Mouse (Mus musculus): ENCODE results near the gene Nudt16l1. TPM values are rescaled to one million over a fixed set of nuclear protein-coding genes. Genes with fewer than 3 reads are reported as not detected.

The Nudt16l1 gene
- polyA plus RNA-seq, 2 experiments: 28.8 to 51.8 TPM

- TF ChIP-seq CTCF (IDR thresholded peaks at IDR 0.05; ENCODE audit: low read depth): no peak
- TF ChIP-seq EP300 (IDR thresholded peaks at IDR 0.05; ENCODE audit: low read depth): no peak
- peaks cover 0 to 4% of the 10 kb centered on the region in 2 experiments; a peak in 2 of 4 replicates for H3K4me1 ChIP-seq (replicated peaks; ENCODE audit: control insufficient read depth in 2 of 2, insufficient read depth in 2 of 2, low read length in 1 of 2)
- no peak overlapping the region for H3K9ac ChIP-seq (replicated peaks)
- ATAC-seq (ENCODE audit: insufficient read depth) (no peak), DNase-seq (ENCODE audit: low read depth in 3 of 3, low spot score in 3 of 3) (no peak)
- no peaks in the 10 kb centered on the region for H3K9me3 ChIP-seq (ENCODE audit: control insufficient read depth, low read length)
- H3K4me3 ChIP-seq (ENCODE audit: insufficient read depth in 1 of 2, low read depth in 2 of 2, low read length in 2 of 2): no peak overlapping the region
- H3K36me3 ChIP-seq (replicated peaks; ENCODE audit: control insufficient read depth, insufficient read depth, low read depth): no peaks in the 10 kb centered on the region; the same call in 1 of the 2 replicates
- H3K4me2 ChIP-seq (ENCODE audit: low read depth): no peak overlapping the region
- 82% methylated on average over 3 of the region's 3 CpGs for WGBS (ENCODE audit: insufficient replicate concordance)
- H3K27me3 ChIP-seq (ENCODE audit: control insufficient read depth, insufficient read depth, low read length): no peaks in the 10 kb centered on the region
- no peak overlapping the region for H3K27ac ChIP-seq
Observed at GRCm38 (mm10) chr16:4957446-4957845, 18.9 kb downstream of the Nudt16l1 start.

- peaks cover 0 to 8% of the 10 kb centered on the region in 2 experiments for H3K4me1 ChIP-seq (replicated peaks; ENCODE audit: control insufficient read depth in 2 of 2, insufficient read depth in 2 of 2, low read length in 1 of 2)
- no peaks in the 10 kb centered on the region for H3K9me3 ChIP-seq (ENCODE audit: control insufficient read depth, low read length)
- no peak overlapping the region for H3K4me3 ChIP-seq (ENCODE audit: insufficient read depth in 1 of 2, low read depth in 2 of 2, low read length in 2 of 2)
- no peak overlapping the region for H3K27ac ChIP-seq
- ATAC-seq (ENCODE audit: insufficient read depth) (no peak), DNase-seq (ENCODE audit: low read depth in 3 of 3, low spot score in 3 of 3) (no peak)
- H3K9ac ChIP-seq (replicated peaks): no peak overlapping the region
- TF ChIP-seq EP300 (IDR thresholded peaks at IDR 0.05; ENCODE audit: low read depth): no peak
- no peak for TF ChIP-seq CTCF (IDR thresholded peaks at IDR 0.05; ENCODE audit: low read depth)
- no peaks in the 10 kb centered on the region for H3K27me3 ChIP-seq (ENCODE audit: control insufficient read depth, insufficient read depth, low read length)
- WGBS (ENCODE audit: insufficient replicate concordance): 71% methylated on average over 8 of the region's 8 CpGs
- H3K4me2 ChIP-seq (ENCODE audit: low read depth): no peak overlapping the region
- no peaks in the 10 kb centered on the region; the same call in 1 of the 2 replicates for H3K36me3 ChIP-seq (replicated peaks; ENCODE audit: control insufficient read depth, insufficient read depth, low read depth)
Observed at GRCm38 (mm10) chr16:4960260-4960659, 21.7 kb downstream of the Nudt16l1 start.

GRCm38 (mm10) chr16:4963346-4963745 is 24.8 kb downstream of the Nudt16l1 start:
- DNase-seq (ENCODE audit: low read depth in 3 of 3, low spot score in 3 of 3) (no peak), ATAC-seq (ENCODE audit: insufficient read depth) (no peak)
- H3K9me3 ChIP-seq (ENCODE audit: control insufficient read depth, low read length): no peaks in the 10 kb centered on the region
- no peaks in the 10 kb centered on the region for H3K27me3 ChIP-seq (ENCODE audit: control insufficient read depth, insufficient read depth, low read length)
- peaks cover 0 to 11% of the 10 kb centered on the region in 2 experiments for H3K4me1 ChIP-seq (replicated peaks; ENCODE audit: control insufficient read depth in 2 of 2, insufficient read depth in 2 of 2, low read length in 1 of 2)
- WGBS (ENCODE audit: insufficient replicate concordance): 30% methylated on average over 9 of the region's 9 CpGs
- H3K4me2 ChIP-seq (ENCODE audit: low read depth): peak overlapping the region; percentile 85
- H3K4me3 ChIP-seq (ENCODE audit: insufficient read depth in 1 of 2, low read depth in 2 of 2, low read length in 2 of 2): peak overlapping the region; percentile 72 to 81
- TF ChIP-seq EP300 (IDR thresholded peaks at IDR 0.05; ENCODE audit: low read depth) (no peak), CTCF (IDR thresholded peaks at IDR 0.05; ENCODE audit: low read depth) (no peak)
- H3K9ac ChIP-seq (replicated peaks): peak overlapping the region; percentile 71
- no peak overlapping the region for H3K27ac ChIP-seq
- no peaks in the 10 kb centered on the region for H3K36me3 ChIP-seq (replicated peaks; ENCODE audit: control insufficient read depth, insufficient read depth, low read depth)

GRCm38 (mm10) chr16:4963797-4964709 is 25.5 kb downstream of the Nudt16l1 start, which contains the start of gene Anks3:
Gene Anks3, minus strand, starts transcription at chr16:4964205.
- peak within 1 kb of the TSS; percentile 71 for H3K9ac ChIP-seq (replicated peaks)

More at GRCm38 (mm10) chr16:4963797-4964709, 25.5 kb downstream of the Nudt16l1 start, which contains the start of gene Anks3:
- no peaks in the 10 kb centered on the region for H3K27me3 ChIP-seq (ENCODE audit: control insufficient read depth, insufficient read depth, low read length)
- H3K36me3 ChIP-seq (replicated peaks; ENCODE audit: control insufficient read depth, insufficient read depth, low read depth): no peaks in the 10 kb centered on the region
- no peak for TF ChIP-seq EP300 (IDR thresholded peaks at IDR 0.05; ENCODE audit: low read depth)
- TF ChIP-seq CTCF (IDR thresholded peaks at IDR 0.05; ENCODE audit: low read depth): no peak
- H3K4me1 ChIP-seq (replicated peaks; ENCODE audit: control insufficient read depth in 2 of 2, insufficient read depth in 2 of 2, low read length in 1 of 2): peaks cover 0 to 11% of the 10 kb centered on the region in 2 experiments
- H3K4me3 ChIP-seq (ENCODE audit: insufficient read depth in 1 of 2, low read depth in 2 of 2, low read length in 2 of 2): peak within 1 kb of the TSS; percentile 72 to 81
- peak; percentile 85 to 87 (median 87) for DNase-seq (ENCODE audit: low read depth in 3 of 3, low spot score in 3 of 3)
- no peaks in the 10 kb centered on the region for H3K9me3 ChIP-seq (ENCODE audit: control insufficient read depth, low read length)
- WGBS (ENCODE audit: insufficient replicate concordance): under 1% methylated on average over 76 of the region's 76 CpGs
- peak; percentile 98 for ATAC-seq (ENCODE audit: insufficient read depth)
- peak within 1 kb of the TSS; percentile 51 for H3K27ac ChIP-seq
- peak within 1 kb of the TSS; percentile 85 for H3K4me2 ChIP-seq (ENCODE audit: low read depth)

Data from liver, embryonic 14.5 days (tissue).